Mouse (Mus musculus): Measurements from ENCODE around the gene Mrgprh.
"Not testable (repeated sequence)": the region's sequence is repeated elsewhere in the genome, so short reads cannot be mapped to it uniquely, and the experiment has no call there.

Gene Mrgprh

DNA sequence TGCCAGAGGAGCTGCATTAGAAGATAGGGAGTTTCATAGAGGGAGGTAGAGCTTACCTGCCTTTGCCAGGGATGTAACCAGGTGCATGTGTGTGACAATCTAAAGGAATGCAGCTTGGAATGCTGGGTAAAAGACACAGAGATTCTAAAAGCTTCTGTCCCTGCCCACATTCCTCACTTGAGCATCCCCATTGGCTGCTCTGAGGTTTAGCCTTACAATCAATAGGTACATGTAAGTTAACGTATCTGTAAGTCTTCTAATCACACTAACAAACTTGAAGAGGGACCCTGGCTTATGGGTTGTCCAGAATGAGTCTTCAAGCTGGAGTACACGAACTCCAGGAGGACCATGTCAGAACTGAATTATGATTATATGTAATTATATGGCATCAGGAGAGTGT lies 7.8 kb upstream of the Mrgprh start, which contains the start of gene Mas1:
Gene Mas1, minus strand, starts transcription at position 101 of the 400 bp plus-strand sequence.
- in situ Hi-C loops (cut with MboI; ENCODE audit: low sequenced_read_pairs), result no loop called here

DNA sequence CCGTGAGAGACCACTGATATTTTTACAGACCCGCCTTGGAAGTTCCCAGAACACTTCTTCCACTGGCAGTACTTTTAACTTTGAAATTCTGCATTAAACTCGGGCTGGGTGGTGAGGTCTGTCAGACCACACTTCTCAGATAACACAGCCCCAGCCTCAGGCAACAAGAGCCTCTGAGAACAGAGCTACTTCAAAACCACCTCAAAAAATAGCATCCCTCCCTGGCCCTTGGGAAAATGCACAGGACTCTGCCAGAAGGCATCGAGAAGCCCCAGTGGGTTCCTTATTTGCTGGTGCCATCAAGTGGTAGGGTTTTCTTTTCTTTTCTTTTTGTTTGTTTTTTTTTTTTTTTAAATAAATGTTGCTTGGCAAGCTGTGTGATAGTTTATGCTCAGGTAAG lies 7.2 kb upstream of the Mrgprh start:
- in situ Hi-C loops (cut with MboI; ENCODE audit: low sequenced_read_pairs), result no loop called here

DNA sequence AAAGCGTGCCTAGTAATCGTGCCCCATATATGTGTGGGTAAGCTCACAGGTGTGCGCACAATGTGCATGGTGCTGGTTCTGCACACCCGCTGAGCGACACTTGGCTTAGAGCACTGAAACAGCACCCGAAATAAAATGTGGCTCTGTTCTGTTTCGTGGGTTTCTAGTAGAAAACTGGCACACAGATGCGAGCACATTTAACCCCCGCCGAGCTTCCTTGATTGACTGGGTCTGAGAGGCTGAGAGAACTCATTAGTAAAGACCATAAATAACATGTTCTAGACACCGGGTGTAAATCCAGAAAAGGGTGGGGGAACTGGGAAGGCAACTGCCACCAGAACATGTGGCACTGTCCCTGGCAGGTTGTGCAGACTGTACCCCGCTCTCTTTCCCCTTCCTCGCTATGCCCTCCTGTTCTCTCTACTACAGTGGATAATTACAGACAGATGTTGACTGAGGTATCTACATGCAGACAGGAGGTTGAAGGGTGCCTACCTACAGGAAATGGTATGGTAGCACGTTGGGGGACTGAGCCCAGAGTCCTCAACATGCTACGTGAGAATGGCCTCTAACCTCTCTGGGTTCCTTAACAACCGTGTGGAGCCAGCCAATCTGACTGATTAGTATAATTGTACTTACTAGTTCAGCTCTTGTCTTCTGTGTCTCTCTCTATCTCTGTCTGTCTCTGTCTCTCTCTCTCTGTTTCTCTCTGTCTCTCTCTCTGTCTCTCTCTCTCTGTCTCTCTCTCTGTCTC lies 3.4 kb upstream of the Mrgprh start:
- in situ Hi-C loops (cut with MboI; ENCODE audit: low sequenced_read_pairs), result no loop called here

DNA sequence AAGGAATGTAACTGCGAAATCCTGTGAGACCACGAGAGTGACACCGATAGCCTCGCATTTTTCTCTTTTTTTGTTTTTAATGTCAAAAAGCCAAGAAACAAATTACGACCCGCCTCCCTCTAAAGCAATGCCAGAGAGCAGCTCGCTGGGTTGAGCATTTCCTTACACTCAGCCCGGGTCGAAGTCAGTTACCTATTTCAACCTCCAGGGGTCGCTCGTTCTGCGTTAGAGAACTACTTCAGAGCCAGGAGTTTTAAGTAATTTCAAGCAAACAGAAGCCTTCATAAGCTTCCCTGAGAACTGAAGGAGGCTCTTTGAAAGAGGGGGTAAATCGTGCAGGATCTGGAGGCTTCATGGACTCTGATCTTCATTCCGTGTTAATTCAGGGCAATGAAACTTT lies 4.3 kb downstream of the Mrgprh start:
- in situ Hi-C loops (cut with MboI; ENCODE audit: low sequenced_read_pairs), result no loop called here

DNA sequence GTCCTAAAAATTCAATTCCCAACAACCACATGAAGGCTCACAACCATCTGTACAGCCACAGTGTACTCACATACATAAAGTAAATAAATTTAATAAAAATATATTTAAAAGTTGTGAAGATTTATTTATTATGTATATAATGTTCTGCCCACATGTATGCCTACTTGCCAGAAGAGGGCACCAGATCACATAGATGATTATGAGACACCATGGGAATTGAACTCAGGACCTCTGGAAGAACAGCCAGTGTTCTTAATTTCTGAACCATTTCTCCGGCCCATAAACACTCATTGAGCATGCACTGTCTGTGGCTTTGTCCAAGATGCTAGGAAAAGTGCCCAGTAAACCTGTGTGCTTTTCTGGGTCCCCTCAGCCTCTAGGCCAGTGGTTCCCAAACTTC lies 5.4 kb downstream of the Mrgprh start:
- in situ Hi-C loops (cut with MboI; ENCODE audit: low sequenced_read_pairs), result no loop called here

DNA sequence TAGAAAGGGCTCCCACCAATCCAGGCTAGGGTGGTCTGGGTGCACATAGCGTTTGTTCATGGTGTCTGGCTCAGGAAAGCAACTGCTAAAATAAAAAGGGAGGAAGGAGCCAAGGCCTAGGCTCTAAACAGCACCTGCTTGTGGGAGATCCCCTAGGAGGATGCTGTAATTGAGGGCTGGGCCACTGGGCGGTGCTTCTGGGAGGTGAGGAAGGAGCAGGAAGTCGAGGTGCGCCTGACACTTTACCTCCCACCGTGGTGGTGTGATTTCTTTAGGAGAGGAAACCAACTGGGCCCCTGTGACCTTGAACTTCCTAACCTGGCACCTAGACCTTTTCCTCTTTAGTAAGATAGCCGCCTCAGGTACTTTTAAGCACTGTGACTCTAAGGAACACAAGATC lies 10.8 kb downstream of the Mrgprh start:
- in situ Hi-C loops (cut with MboI; ENCODE audit: low sequenced_read_pairs), result no loop called here

DNA sequence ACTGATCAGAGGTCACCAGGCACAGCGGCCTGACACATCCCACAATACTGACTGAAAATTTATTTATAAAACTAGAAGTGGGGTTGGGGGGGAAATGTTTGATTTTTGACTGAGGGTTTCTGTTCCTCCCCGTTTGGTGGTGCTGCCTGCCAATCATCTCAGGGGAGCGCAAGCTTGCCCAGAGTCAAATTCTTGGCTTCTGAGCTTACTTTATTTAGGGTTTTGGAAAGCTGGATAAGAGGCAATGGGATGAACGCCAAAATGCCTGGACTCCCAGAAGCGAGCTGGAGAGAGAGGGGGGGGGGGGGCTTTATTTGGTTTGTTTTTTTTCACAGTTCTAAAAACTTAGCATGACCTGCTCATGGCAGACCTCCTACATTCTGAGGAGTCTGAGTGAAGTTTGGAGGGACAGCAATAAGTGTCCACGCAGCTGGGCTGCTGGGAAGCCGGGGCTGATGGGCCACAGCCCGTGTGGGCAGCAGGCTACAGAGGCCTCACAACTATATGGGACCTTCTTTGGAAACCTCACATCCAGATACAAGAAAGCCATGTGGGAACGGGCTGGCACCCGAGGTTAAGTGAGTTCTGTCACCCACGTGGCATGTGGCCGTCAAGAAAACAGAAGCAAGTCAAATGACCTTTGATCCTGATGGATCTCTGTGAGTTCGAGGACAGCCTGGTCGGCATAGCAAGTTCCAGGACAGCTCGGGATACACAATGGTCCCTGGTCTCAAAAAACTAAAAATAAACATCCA lies 11.4 kb downstream of the Mrgprh start:
- in situ Hi-C loops (cut with MboI; ENCODE audit: low sequenced_read_pairs), result no loop called here

DNA sequence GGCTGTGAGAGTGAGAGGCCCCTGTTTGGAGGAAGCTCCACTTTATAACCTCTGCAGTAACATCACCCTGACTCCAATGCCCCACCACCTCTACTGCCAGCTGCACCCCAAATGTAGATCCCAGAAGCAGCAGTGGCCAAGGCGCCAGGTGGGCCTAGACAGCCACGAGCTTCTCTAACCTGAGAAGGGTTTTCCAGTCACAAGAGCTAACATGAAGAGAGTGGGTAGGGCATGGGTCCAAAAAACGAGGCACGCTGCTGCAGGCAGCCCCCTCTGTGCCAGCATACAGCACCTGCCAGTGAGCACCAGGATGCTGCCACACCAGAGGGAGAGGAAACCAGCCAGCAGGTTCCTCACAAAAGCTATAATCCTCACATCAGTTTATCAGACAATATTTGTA lies 15.2 kb downstream of the Mrgprh start:
- in situ Hi-C loops (cut with MboI; ENCODE audit: low sequenced_read_pairs), result no loop called here

DNA sequence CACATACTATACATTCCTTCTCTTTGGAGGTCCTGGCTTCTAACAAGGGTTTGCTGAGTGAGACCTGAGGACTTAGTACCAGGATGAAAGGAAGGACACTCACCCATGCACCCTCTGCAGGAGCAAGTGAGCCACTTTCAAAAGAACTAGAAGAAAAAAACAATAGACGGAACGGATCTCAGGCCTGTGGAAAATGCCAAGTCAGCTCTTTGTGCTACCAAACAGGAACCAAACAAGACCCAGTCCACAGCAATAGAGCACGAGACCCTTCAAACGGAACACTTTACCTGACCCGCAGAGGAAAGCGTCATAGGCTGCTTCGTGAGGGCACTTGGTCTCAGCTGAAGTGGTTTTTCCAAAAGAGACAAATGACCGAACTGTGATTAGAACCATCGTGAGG lies 16.2 kb downstream of the Mrgprh start:
- in situ Hi-C loops (cut with MboI; ENCODE audit: low sequenced_read_pairs), result no loop called here

DNA sequence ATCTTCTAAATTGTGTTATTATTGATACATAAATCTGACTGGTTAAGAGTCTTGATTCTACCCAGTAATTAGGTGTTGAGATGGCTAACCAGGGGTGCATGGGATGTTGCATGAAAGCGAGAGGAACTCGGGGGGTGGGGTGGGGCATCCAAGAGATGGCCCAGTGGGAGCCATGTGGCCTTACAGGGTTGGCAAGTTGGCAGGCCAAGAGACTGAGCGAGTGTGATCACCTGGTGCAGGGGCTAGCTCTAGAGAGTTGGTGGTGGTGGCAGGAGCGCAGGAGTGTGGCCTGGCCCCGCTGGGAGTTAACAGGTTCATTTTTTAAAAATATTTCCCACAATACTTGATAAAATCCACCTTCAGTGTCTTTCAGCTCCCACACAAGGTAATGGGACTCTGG lies 21.8 kb downstream of the Mrgprh start:
- in situ Hi-C loops (cut with MboI; ENCODE audit: low sequenced_read_pairs), result no loop called here

DNA sequence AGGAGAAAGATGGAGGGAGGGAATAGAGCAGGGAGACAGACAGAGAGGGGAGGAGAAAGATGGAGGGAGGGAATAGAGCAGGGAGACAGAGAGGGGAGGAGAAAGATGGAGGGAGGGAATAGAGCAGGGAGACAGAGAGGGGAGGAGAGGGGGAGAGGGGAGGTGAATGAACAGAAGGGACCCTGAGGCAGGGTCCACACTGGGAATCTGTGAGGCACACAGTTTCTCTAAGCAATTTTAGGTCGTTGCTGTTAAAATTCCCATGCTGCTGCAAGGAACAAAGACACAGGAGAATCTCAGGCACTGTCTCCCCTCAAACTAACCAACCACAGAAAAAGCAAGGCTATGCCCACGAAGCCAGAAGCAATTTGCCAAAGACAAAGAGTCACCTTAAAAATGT lies 22.8 kb downstream of the Mrgprh start:
- in situ Hi-C loops (cut with MboI; ENCODE audit: low sequenced_read_pairs), result not testable (repeated sequence)

DNA sequence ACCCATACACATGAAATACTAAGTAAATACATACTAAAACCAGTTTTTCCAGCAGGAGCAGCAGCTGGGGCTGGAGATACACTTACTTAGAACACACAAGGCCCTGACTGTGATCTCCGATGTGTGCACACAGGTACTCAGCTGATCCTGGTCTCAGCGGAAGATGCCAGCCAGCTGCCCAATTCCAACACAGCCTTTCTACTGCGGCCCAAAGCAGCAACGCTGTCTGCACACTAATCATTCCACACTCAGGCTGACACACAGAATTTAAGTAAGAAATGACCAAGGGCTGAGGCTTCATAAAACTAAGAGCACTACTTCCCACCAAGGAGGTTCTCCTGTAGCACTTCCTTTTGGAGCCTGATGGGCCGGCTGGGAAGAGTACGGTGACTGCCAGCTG lies 26.5 kb downstream of the Mrgprh start:
- in situ Hi-C loops (cut with MboI; ENCODE audit: low sequenced_read_pairs), result no loop called here

DNA sequence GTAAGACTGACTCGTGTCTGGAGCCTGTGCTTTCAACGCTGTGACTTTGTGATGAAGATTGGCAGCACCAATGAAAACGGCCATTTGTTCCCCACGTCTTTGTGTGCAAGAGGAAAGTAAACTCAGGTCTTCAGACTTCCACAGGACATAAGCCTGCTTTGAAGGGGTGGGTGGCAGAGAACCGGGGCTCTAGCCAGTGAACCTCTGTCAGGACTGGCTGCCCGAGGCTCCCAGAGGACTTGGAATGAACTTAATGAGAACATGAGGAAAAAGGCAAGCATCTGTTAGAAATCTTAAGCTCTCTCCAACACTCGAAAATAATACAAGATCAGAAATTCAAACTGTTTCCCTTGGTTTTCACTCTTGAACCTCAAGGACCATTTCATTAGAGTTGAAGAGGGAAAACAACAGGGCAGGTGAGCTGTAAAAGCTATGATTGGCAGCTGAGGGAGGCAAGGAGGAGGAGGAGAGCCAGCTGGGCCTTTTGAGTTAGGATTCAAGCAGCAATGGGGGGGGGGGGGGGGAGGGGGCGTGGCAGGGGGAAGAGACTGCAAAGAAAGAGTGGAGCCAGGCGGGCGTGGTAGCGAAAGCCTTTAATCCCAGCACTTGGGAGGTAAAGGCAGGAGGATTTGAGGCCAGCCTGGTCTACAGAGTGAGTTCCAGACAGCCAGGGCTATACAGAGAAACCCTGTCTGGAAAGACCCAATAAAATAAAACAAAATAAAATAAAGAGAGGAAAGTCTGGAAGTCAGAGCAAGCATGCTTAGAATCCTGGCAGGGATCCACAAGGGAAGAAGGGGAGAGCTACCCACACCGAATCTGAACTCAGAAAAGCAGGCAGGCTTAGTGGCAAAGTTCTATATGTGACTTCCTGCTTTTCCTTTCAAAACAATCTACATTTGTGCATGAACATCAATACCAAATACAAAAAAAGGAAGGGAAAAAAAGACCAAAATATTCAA lies 27.8 kb downstream of the Mrgprh start:
- in situ Hi-C loops (cut with MboI; ENCODE audit: low sequenced_read_pairs), result no loop called here

DNA sequence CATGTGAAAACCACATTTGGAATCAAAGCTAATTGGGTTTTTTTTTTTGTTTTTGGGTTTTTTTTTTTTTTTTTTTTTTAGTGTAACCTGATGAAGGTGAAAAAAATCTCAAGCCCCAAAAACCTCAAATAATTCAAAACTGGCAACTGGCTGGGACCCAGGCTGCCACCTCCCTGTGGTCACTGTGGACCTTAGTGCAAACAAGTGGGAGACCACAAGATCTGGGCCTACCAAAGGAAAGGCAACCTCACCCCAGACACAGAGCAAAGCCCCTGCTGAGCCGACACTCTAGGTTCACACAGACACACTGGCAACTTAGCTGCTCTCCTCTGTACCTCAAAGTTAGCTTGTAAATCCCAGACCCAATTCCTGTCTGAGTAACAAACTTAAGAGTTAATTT lies 28.5 kb downstream of the Mrgprh start:
- in situ Hi-C loops (cut with MboI; ENCODE audit: low sequenced_read_pairs), result no loop called here

DNA sequence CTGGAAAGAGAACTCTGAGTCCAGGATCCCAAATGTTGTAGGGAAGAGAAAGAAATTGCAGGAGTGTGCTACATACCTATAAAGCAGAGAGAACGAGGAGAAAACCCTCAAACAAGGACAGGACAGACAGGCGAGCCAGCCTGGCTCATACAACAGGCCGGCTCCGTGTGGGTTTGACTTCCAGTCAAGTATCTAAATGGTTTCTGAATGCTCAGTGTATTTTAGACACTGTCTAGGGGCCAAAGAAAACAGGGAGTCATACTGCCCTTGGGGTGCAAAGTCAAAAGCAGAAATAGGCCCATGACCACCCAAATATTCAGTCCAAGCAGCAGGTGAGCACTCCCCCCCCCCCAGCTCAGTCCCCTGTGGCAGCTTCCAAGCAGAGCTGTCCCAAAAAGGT lies 30.0 kb downstream of the Mrgprh start:
- in situ Hi-C loops (cut with MboI; ENCODE audit: low sequenced_read_pairs), result no loop called here

DNA sequence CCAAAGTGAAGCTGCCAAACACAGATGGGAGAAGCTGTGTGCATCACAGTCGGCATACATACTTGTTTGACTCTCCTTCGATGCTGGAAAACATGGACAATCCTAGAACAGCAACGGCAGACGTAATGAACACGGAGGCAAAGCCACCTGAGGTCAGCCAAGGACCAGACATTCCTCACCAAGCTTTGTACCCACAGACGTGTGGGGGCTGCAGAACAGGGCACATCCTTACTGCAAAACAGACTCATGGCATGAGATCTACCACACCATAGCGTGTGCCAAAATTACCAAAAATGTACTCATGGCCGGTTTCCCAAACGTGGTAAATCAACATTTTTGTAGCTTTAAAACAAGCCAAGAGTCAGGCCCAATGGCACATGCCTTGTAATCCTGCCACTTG lies 30.6 kb downstream of the Mrgprh start:
- in situ Hi-C loops (cut with MboI; ENCODE audit: low sequenced_read_pairs), result no loop called here

DNA sequence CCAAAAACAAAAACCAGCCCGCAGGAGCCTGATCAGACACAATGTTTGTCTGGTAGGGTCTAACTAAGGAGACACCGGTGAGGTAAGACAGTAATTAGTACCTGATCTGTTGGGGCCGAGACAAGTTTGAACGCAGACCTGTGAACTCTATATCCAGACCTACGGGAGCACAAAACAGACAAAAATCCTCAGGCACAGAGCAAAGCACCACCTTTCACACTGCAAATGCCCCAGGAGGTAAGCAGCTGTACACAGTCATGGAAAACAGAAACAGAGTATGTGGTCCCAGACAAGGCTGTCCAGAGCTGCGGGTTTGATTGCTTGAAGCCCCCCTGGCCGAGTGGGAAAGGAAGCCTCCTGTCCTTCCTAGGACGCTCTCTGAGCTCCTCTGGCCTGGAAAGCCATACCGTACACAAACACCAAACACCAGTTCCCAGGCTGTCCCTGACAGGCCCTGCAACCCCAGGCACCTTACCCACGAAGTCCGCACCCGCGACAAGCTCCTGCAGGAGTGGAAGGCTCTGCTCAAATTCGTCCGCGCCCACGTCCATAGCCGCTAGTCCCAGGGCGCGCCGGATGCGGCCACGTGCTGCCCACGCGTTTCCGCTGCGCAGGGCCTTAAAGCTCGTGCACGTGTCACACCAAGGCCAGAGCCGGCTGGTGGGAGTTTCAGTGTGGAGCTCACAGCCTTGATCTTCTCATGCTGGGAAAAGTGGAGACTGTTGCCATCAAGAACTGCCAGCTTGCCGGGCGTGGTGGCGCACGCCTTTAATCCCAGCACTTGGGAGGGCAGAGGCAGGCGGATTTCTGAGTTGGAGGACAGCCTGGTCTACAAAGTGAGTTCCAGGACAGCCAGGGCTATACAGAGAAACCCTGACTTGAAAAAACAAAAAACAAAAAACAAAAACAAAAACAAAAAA lies 33.8 kb downstream of the Mrgprh start, which contains the start of gene Pnldc1:
Gene Pnldc1, minus strand, starts transcription at position 870 of the 920 bp plus-strand sequence.
- in situ Hi-C loops (cut with MboI; ENCODE audit: low sequenced_read_pairs), result no loop called here

DNA sequence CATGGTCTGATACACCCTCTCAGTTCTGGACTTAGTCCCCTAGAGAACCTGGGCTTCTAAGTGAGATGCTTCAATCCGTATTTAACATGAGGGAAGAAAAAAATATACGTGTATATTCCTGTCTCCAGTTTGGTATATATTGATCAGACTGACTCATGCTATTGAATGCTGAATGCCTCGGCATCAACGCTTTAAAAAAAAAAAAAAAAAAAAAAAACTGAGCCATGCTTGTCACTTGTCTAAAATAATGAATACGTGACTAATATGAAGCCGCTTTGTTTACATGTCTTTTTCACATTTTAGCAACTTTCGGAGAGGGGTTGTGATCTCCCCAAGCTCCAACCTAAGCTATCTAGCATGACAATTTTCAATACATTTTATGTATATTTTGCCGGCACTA lies 34.6 kb downstream of the Mrgprh start:
- in situ Hi-C loops (cut with MboI; ENCODE audit: low sequenced_read_pairs), result no loop called here

DNA sequence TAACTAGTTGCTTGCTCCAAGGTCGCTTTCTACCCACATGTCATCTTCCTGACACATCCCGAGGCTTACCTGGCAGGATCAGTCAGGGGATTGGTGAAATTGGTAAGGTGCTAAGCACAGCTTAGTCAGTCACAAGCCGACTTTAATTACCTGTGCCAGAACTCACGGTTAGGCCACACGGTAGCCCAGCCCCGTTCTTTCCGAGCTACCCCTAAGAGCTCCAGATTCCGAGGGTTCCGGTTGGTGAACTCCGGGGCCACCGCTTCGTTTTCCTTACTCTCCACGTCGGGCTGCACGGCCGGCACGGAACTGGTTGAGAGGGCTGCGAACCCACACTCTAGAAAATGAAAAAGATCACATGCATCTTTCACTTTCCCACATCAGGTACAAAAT lies 39.6 kb downstream of the Mrgprh start, which contains the start of gene Tcp1:
Gene Tcp1, plus strand, starts transcription at position 214 of the 393 bp plus-strand sequence.
- in situ Hi-C loops (cut with MboI; ENCODE audit: low sequenced_read_pairs), result no loop called here
